Mouse (Mus musculus): ENCODE data around the gene Rnf216. TPM values are rescaled to one million over a fixed set of nuclear protein-coding genes. Genes with fewer than 3 reads are reported as not detected.

Gene Rnf216
- polyA plus RNA-seq, 1 experiment: 12.2 TPM

GRCm38 (mm10) chr5:143124805-143125378 is 12.1 kb upstream of the Rnf216 start:
- Histone ChIP-seq H3K36me3 (ENCODE audit: control insufficient read depth, insufficient read depth) (no peaks in the 10 kb centered on the region), H3K79me3 (ENCODE audit: low read depth) (no peaks in the 10 kb centered on the region), H3K4me3 (ENCODE audit: insufficient read depth, poor library complexity, severe bottlenecking) (no peak overlapping the region), H3K27me3 (ENCODE audit: control insufficient read depth, insufficient read depth, insufficient read length) (peaks cover 8% of the 10 kb centered on the region), H3K79me2 (ENCODE audit: control insufficient read depth, insufficient read depth) (no peaks in the 10 kb centered on the region), H3ac (ENCODE audit: control insufficient read depth, insufficient read length, low read depth) (no peak overlapping the region)
- TF ChIP-seq MYOG (IDR thresholded peaks at IDR 0.05; ENCODE audit: control insufficient read depth, extremely low read depth, insufficient read length): no peak
- TF ChIP-seq MYOD1 (IDR thresholded peaks at IDR 0.05; ENCODE audit: control insufficient read depth, insufficient read length, low read depth): no peak
- no peak for TF ChIP-seq FOSL1 (IDR thresholded peaks at IDR 0.05; ENCODE audit: insufficient read depth, low read length, poor library complexity, severe bottlenecking)
- TF ChIP-seq CTCF (IDR thresholded peaks at IDR 0.05; ENCODE audit: control insufficient read depth, insufficient read depth, insufficient read length): no peak
- no peak for TF ChIP-seq USF1 (IDR thresholded peaks at IDR 0.05; ENCODE audit: low read depth)
- TF ChIP-seq CEBPB (IDR thresholded peaks at IDR 0.05; ENCODE audit: low read depth): no peak
- TF ChIP-seq MAX (IDR thresholded peaks at IDR 0.05): no peak

DNA sequence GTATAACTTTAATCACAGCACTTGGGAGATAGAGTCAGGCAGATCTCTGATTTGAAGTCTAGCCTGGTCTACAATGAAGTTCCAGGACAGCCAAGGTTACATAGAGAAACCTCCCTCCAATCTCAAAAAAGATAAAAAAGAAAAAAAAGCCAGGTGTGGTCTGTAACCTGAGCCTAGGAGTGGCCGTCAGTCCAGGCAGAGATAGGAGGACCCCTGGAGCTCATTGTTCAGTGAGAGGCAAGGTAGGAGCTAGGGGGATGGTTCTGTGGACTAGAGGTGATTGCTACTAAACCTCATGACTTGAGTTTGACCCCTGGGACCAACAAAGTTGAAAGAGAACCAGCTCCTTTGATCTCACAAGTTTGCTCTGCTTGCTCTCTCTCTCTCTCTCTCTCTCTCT is 9.9 kb upstream of the Rnf216 start:
- Histone ChIP-seq H3K79me2 (ENCODE audit: control insufficient read depth, insufficient read depth) (no peaks in the 10 kb centered on the region), H3K4me3 (ENCODE audit: insufficient read depth, poor library complexity, severe bottlenecking) (no peak overlapping the region)
- TF ChIP-seq MYOG (IDR thresholded peaks at IDR 0.05; ENCODE audit: control insufficient read depth, extremely low read depth, insufficient read length): no peak
- no peak for TF ChIP-seq CTCF (IDR thresholded peaks at IDR 0.05; ENCODE audit: control insufficient read depth, insufficient read depth, insufficient read length)
- no peak for TF ChIP-seq MAX (IDR thresholded peaks at IDR 0.05)
- no peak for TF ChIP-seq FOSL1 (IDR thresholded peaks at IDR 0.05; ENCODE audit: insufficient read depth, low read length, poor library complexity, severe bottlenecking)
- no peak for TF ChIP-seq USF1 (IDR thresholded peaks at IDR 0.05; ENCODE audit: low read depth)
- no peak for TF ChIP-seq MYOD1 (IDR thresholded peaks at IDR 0.05; ENCODE audit: control insufficient read depth, insufficient read length, low read depth)
- TF ChIP-seq CEBPB (IDR thresholded peaks at IDR 0.05; ENCODE audit: low read depth): no peak

DNA sequence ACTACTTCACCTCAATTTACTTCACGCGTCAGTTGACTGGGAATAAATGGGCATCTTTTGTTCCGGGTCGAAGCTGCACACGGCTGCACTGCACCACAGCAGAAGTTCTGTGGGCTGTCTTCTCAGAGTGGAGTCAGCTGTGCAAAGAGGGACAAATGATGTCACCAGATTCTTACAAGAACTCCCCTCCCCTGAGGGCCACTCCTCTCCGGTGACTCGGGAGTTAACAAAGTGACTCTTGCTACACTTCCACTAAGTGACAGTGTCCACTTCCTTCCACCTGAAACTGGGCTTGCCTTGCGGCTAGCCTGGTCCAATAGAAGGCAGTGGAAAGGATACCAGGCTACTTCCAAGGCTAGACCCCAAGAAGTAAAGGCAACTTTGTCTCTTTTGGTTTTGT is 9.3 kb upstream of the Rnf216 start:
- Histone ChIP-seq H3K79me2 (ENCODE audit: control insufficient read depth, insufficient read depth) (no peaks in the 10 kb centered on the region), H3K79me3 (ENCODE audit: low read depth) (no peaks in the 10 kb centered on the region), H3ac (ENCODE audit: control insufficient read depth, insufficient read length, low read depth) (no peak overlapping the region), H3K4me3 (ENCODE audit: insufficient read depth, poor library complexity, severe bottlenecking) (no peak overlapping the region), H3K36me3 (ENCODE audit: control insufficient read depth, insufficient read depth) (no peaks in the 10 kb centered on the region), H3K27me3 (ENCODE audit: control insufficient read depth, insufficient read depth, insufficient read length) (peaks cover 8% of the 10 kb centered on the region)
- TF ChIP-seq MYOD1 (IDR thresholded peaks at IDR 0.05; ENCODE audit: control insufficient read depth, insufficient read length, low read depth) (no peak), FOSL1 (IDR thresholded peaks at IDR 0.05; ENCODE audit: insufficient read depth, low read length, poor library complexity, severe bottlenecking) (no peak), USF1 (IDR thresholded peaks at IDR 0.05; ENCODE audit: low read depth) (no peak)

More for the DNA sequence above, 9.9 kb upstream of the Rnf216 start:
- Histone ChIP-seq H3K27me3 (ENCODE audit: control insufficient read depth, insufficient read depth, insufficient read length) (peaks cover 8% of the 10 kb centered on the region), H3ac (ENCODE audit: control insufficient read depth, insufficient read length, low read depth) (no peak overlapping the region), H3K79me3 (ENCODE audit: low read depth) (no peaks in the 10 kb centered on the region), H3K36me3 (ENCODE audit: control insufficient read depth, insufficient read depth) (no peaks in the 10 kb centered on the region)

GRCm38 (mm10) chr5:143106842-143107241 is 6.0 kb downstream of the Rnf216 start:
- Histone ChIP-seq H3ac (ENCODE audit: control insufficient read depth, insufficient read length, low read depth) (no peak overlapping the region), H3K79me3 (ENCODE audit: low read depth) (peaks cover 77% of the 10 kb centered on the region), H3K4me3 (ENCODE audit: insufficient read depth, poor library complexity, severe bottlenecking) (no peak overlapping the region), H3K27me3 (ENCODE audit: control insufficient read depth, insufficient read depth, insufficient read length) (no peaks in the 10 kb centered on the region), H3K36me3 (ENCODE audit: control insufficient read depth, insufficient read depth) (peaks cover 3% of the 10 kb centered on the region), H3K79me2 (ENCODE audit: control insufficient read depth, insufficient read depth) (peaks cover 100% of the 10 kb centered on the region)
- TF ChIP-seq MYOG (IDR thresholded peaks at IDR 0.05; ENCODE audit: control insufficient read depth, extremely low read depth, insufficient read length) (no peak), FOSL1 (IDR thresholded peaks at IDR 0.05; ENCODE audit: insufficient read depth, low read length, poor library complexity, severe bottlenecking) (no peak), MAX (IDR thresholded peaks at IDR 0.05) (no peak), USF1 (IDR thresholded peaks at IDR 0.05; ENCODE audit: low read depth) (no peak), CTCF (IDR thresholded peaks at IDR 0.05; ENCODE audit: control insufficient read depth, insufficient read depth, insufficient read length) (no peak), MYOD1 (IDR thresholded peaks at IDR 0.05; ENCODE audit: control insufficient read depth, insufficient read length, low read depth) (no peak), CEBPB (IDR thresholded peaks at IDR 0.05; ENCODE audit: low read depth) (no peak)

DNA sequence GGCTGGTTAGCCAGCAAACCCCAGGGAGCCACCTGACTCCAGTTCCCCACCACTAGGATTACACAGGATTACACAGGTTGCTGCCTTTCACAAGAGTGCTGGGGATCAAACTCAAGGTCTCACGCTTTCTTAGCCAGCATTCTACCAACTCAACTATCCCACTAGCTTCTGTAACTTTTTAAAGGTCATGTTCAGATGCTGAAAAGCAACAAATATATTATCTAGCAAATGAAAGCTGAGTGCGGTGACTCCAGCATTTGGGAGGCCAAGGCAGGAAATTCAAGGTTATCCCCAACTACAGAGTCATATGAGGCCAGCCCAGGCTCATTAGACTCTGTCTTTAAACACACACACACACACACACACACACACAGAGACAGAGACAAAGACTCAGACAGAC is 9.6 kb downstream of the Rnf216 start:
- no peaks in the 10 kb centered on the region for H3K36me3 ChIP-seq (ENCODE audit: control insufficient read depth, insufficient read depth)
- no peaks in the 10 kb centered on the region for H3K27me3 ChIP-seq (ENCODE audit: control insufficient read depth, insufficient read depth, insufficient read length)
- no peak overlapping the region for H3ac ChIP-seq (ENCODE audit: control insufficient read depth, insufficient read length, low read depth)
- peaks cover 68% of the 10 kb centered on the region for H3K79me3 ChIP-seq (ENCODE audit: low read depth)
- no peak overlapping the region for H3K4me3 ChIP-seq (ENCODE audit: insufficient read depth, poor library complexity, severe bottlenecking)
- TF ChIP-seq FOSL1 (IDR thresholded peaks at IDR 0.05; ENCODE audit: insufficient read depth, low read length, poor library complexity, severe bottlenecking) (no peak), CTCF (IDR thresholded peaks at IDR 0.05; ENCODE audit: control insufficient read depth, insufficient read depth, insufficient read length) (no peak), CEBPB (IDR thresholded peaks at IDR 0.05; ENCODE audit: low read depth) (no peak), MYOG (IDR thresholded peaks at IDR 0.05; ENCODE audit: control insufficient read depth, extremely low read depth, insufficient read length) (no peak), USF1 (IDR thresholded peaks at IDR 0.05; ENCODE audit: low read depth) (no peak), MYOD1 (IDR thresholded peaks at IDR 0.05; ENCODE audit: control insufficient read depth, insufficient read length, low read depth) (no peak)
- H3K79me2 ChIP-seq (ENCODE audit: control insufficient read depth, insufficient read depth): peaks cover 97% of the 10 kb centered on the region

DNA sequence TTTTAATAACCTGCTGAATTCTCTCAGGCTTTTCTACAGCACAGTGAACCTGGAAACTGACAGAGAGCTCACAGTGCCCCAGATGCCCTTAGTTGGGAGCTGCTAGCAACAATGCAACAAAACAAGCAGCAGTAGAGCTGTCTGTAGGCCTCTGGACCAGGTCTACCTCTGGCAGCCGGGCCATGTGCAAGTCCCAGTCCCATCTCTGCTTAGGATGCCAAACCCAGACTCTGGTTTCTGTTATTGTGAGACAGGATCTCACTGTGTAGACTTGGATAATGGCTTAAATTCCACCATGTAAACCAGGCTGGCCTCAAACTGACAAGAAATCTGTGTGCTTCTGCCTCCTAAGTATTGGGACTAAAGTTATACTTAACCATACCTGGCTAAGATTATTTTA is 11.2 kb downstream of the Rnf216 start:
- Histone ChIP-seq H3K79me2 (ENCODE audit: control insufficient read depth, insufficient read depth) (peaks cover 90% of the 10 kb centered on the region), H3K27me3 (ENCODE audit: control insufficient read depth, insufficient read depth, insufficient read length) (no peaks in the 10 kb centered on the region), H3K36me3 (ENCODE audit: control insufficient read depth, insufficient read depth) (peaks cover 7% of the 10 kb centered on the region), H3K4me3 (ENCODE audit: insufficient read depth, poor library complexity, severe bottlenecking) (no peak overlapping the region), H3K79me3 (ENCODE audit: low read depth) (peaks cover 59% of the 10 kb centered on the region), H3ac (ENCODE audit: control insufficient read depth, insufficient read length, low read depth) (no peak overlapping the region)
- TF ChIP-seq CTCF (IDR thresholded peaks at IDR 0.05; ENCODE audit: control insufficient read depth, insufficient read depth, insufficient read length) (no peak), MYOD1 (IDR thresholded peaks at IDR 0.05; ENCODE audit: control insufficient read depth, insufficient read length, low read depth) (no peak), USF1 (IDR thresholded peaks at IDR 0.05; ENCODE audit: low read depth) (no peak), CEBPB (IDR thresholded peaks at IDR 0.05; ENCODE audit: low read depth) (no peak), MAX (IDR thresholded peaks at IDR 0.05) (no peak), FOSL1 (IDR thresholded peaks at IDR 0.05; ENCODE audit: insufficient read depth, low read length, poor library complexity, severe bottlenecking) (no peak)

Measured in C2C12 (cell line).